Mouse (Mus musculus) frontal cortex, adult (tissue): ENCODE measurements around the gene Prss45.
"Not testable (repeated sequence)": the region's sequence is repeated elsewhere in the genome, so short reads cannot be mapped to it uniquely, and the experiment has no call there.

Experiments used
- ATAC-seq: cut with Nextera tagmentation; 2 replicates; pipeline ENCODE4 v1.9.2; 2017; ENCODE audit warnings: mild to moderate bottlenecking, moderate library complexity, mixed read lengths; ENCODE audit not compliant: low TSS enrichment

Gene Prss45

DNA sequence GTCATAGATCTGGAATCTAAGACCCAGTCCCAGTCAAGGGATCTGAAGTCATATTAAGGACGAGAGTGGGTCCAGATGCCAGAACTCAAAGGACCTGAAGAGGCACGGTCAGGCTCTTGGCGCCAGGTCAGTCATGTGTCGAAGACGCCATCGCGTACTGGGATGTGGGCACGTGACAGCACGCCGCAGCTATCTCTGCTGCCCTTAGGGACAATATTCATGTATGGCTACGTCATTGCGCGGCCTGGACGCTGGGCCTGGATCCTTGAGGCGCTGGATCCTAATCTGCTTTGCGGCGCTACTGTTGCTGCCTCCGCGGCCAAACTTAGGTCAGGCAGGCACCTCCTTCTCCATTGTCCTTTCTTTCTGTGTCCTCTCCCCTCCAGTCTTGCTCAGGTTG lies at the start of gene Prss45:
TSS of gene Prss45 (plus strand) at position 178 of the 400 bp plus-strand sequence.
- no peak for ATAC-seq

GRCm38 (mm10) chr9:110788169-110788568 lies 46.2 kb upstream of the Prss45 start:
- no peak for ATAC-seq

- ATAC-seq: no peak
Observed at GRCm38 (mm10) chr9:110790462-110790861, 43.9 kb upstream of the Prss45 start.

- no peak for ATAC-seq
Observed at GRCm38 (mm10) chr9:110797013-110797412, 37.4 kb upstream of the Prss45 start.

DNA sequence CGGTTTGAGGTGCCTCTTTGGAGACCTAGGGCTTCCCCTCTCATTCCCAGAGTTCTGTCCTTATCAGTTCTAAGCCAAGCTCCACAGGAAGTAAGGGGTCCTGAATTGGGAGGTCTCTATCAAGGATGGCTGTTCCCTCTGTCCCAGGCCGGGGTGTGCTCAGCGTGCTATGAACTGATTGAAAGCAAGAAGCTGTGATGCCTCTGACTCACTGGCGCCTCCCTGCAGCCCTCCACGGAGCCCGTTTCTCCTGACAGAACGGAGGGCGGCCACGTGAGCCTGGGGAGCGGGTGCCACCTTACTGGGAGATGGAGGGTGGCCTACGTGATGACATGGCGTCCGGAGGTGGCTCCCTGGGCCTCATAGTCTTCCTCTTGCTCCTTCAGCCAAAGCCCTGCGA lies 36.5 kb upstream of the Prss45 start, which contains the start of gene Prss42:
TSS of gene Prss42 (plus strand) at position 301 of the 400 bp plus-strand sequence.
- no peak for ATAC-seq

DNA sequence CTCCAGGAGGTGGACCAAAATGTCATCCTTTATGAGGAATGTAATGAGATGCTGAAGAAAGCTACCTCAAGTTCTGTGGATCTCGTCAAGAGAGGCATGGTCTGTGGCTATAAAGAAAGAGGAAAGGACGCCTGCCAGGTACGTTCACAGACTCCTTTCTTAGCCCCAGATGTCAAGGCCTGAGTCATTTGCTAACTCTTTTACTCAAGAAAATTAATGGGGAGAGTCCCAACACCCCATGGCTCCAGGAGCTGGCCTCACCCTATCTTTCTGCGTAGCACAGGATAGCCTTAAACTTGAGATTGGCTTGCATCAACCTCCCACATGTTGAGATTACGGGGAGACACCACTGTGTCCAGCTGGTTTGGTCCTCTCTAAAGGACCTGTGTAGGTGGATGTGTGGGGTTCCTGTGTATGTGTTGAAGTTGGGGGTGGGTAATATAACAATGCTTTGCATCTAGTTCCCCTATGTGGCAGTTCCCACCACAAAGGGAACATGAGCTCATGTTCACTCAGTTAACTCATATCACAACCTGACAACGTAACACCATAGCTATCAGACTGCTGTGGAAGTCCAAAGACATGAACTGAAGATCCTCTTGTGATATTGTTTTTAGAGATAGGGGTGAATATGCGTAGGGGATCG lies 33.4 kb upstream of the Prss45 start:
- no peak for ATAC-seq

- no peak for ATAC-seq
Observed at GRCm38 (mm10) chr9:110803294-110803693, 31.1 kb upstream of the Prss45 start.

DNA sequence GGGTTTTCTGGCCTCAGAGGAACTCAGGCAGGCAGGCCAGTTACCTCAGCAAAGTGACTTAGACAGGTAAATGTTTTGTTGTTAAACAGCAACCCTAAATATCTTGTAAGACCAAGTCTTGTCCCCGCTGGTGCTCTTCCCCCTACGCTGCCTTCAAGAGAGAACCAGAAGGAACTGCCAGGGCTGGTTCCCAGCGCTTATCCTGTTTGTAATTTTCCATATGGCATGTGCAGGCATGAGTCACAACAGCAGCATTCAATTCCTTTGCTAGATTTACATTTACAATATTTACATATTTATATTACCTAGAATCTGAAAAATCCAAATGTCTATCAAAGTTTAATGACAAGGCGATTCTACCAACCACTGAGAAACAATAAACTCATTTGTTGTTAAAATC lies 24.3 kb upstream of the Prss45 start:
- peak; percentile 72; the same call in 1 of the 2 replicates for ATAC-seq

- ATAC-seq: no peak
Observed at GRCm38 (mm10) chr9:110813789-110814188, 20.6 kb upstream of the Prss45 start, which contains the start of gene Prss44. Gene Prss44 (plus strand): TSS chr9:110813994.

DNA sequence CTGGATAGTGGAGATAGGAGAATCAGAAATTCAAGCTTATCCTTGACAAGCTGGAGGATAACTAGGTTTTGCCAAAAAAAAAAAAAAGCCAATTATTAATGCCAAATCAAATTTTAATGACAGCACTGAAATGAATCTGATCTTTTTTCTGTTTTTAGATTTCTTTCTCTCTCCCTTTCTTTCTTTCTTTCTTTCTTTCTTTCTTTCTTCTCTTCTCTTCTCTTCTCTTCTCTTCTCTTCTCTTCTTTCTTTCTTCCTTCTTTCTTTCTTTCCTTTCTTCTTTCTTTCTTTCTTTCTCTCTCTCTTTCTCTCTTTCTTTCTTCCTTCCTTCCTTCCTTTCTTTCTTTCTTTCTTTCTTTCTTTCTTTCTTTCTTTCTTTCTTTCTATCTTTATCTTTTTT lies 13.8 kb upstream of the Prss45 start:
- ATAC-seq: not testable (repeated sequence)

- no peak for ATAC-seq
Observed at GRCm38 (mm10) chr9:110821436-110821835, 13.0 kb upstream of the Prss45 start.

DNA sequence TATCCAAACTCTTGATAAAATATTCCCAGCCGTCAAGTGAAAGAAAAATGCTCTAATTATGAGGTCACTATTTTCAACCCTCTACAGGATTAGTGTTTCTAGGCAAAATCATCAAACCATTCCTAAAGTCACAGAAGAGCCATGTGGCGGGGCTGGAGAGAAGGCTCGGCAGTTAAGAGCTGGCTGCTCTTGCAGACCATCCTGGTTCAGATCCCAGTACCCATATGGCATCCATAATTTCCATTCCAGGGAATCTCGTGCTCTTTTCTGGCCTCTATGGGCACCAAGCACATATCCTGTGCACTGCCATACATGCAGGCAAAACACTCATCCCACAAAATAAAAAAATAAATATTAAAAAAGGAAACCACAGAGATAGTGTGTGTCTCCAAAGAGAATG lies 9.0 kb upstream of the Prss45 start:
- ATAC-seq: no peak

- no peak for ATAC-seq
Observed at GRCm38 (mm10) chr9:110825832-110826231, 8.6 kb upstream of the Prss45 start.

- ATAC-seq: no peak
Observed at GRCm38 (mm10) chr9:110826390-110826789, 8.0 kb upstream of the Prss45 start, which contains the start of gene Prss43. Gene Prss43 (plus strand): TSS chr9:110826690.

DNA sequence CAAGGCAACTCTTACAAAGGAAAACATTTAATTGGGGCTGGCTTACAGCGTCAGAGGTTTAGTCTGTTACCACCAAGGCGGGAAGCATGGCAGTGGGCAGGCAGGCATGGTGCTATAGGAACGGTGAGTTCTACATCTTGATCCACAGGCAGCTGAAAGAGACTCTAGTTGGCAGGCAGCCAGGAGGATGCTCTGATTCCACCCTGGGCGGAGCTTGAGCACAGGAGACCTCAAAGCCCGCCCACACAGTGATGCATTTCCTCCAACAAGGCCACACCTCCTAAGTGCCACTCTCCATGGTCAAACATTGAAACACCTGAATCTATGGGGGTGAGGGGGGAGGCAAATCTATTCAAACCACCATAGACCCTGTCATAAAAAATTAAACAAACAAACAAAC lies 1.4 kb upstream of the Prss45 start:
- no peak for ATAC-seq

DNA sequence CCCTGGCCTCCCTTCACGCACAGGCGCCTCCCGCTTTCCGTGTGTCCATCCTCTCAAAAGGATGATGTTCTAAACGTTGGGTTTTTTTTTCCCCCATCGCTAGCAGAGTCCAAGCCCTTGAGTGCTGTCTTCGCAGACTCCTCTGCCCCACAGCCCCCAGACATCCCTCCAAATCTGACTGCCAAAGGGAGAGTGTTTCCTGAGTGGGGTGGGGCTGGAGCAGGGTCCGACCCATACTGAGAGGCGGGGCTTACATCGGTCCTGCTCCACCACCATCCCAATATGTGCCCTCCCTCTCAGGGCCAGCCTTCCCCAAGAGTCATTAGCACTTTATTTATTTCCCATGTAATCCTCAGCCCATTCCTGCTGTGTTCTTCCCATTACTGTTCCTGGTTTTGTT lies 573 bp downstream of the Prss45 start:
- no peak for ATAC-seq

DNA sequence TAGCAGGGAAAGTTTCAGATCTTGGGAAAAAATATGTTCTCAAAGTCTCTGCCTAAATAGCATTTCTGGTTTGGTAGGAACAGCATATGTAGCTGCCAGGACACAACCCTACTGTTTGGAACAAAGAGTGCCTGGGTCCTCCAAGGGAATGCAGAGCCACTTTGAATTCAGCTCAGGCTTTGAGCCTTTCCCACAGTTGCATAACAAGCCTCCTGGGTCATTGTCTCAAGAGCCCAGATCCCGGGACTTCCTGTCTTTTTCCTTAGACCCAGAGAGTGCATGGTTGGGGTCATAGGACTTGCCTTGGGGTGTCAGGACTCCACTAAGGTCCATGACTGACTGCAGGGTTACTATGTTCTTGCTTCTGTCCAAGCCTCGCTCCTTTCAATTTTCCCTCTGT lies 1.7 kb downstream of the Prss45 start:
- ATAC-seq: no peak; the same call in 1 of the 2 replicates

DNA sequence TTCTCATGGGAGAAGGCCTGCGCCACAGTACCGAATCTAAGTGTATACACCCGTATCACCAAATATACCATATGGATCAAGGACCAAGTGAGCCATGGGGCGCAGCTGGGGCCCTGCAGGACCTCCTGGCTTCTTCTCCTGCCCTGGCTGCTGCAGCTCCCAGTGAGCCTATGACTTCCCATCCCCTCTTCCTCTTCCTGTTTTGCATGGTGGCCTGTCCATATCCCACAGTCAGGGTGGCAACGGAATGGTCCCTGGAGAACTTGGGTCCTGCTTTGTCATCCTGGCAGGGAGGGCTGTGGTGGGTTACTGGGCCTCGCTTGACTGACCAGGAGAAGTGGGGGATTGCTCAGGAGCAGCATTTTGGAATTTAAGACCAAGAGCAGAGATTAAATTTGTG lies 6.5 kb downstream of the Prss45 start:
- ATAC-seq: no peak

DNA sequence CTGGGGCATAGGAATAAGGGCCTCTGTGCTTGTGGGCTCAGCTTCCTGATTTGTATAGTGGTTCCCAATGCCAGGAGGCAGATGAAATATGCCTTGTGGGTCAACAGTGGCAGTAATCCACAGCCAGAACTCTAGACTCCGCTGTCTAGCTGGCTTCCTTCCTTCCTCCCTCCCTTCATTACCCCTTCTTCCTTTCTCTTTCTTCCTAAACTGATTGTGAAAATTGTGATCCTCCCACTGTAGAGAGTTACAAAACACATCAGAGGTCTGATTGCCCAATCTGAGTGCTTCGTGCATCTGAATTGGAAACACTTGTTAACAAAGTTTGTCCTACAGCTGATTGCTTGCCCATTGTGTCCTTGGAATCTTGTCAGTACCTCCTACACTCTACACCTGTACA lies 7.0 kb downstream of the Prss45 start:
- no peak for ATAC-seq

- no peak for ATAC-seq
Observed at GRCm38 (mm10) chr9:110844206-110844605, 9.8 kb downstream of the Prss45 start, which contains the start of gene Prss46. Gene Prss46 (plus strand): TSS chr9:110844506.

- no peak for ATAC-seq
Observed at GRCm38 (mm10) chr9:110849162-110849561, 14.8 kb downstream of the Prss45 start.

DNA sequence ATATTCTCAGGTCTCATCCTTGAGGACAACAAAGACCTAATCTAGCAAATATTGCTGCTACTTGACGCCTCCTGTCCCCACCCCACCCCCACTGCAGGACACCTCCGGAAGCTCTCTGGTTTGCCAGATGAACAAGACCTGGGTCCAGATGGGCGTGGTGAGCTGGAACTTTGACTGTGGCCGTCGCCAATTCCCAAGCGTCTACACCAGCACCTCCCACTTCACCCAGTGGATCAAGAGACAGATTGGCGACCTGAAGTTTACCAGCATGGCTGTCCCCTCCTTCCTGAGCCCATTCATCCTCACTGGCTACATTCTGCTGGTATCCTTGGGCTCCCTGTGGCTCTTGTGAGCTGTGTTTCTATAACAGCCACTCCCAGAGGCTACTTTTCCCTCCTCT lies 21.5 kb downstream of the Prss45 start:
- no peak for ATAC-seq

DNA sequence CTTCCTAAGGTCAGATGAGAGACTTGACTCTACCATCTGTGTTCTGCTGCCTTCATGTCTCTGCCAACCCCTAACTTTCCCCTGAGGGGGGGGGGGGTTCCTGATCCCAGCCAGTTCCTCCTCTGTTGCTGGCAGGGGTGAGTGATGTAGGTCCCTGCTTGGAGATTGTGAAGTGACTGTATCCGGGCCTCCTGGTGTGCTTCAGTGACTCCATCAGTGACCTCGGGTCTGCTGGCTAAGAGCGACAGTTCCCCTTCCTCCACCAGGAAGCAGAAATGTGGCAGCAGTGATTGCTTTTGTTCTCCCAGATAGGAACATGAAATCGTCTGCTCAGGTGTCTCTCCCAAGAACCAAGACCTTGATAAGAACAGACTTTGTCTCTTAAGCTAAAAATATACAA lies 22.5 kb downstream of the Prss45 start:
- no peak for ATAC-seq
